Mouse (Mus musculus) heart, embryonic 14.5 days (tissue): ENCODE measurements at regions not wholly inside any gene's neighbourhood (a gene's known extent, or its start where the extent isn't known, plus 50 kb on each side); places are given as distances from the start of the nearest gene placed in this dataset.
"Not testable (repeated sequence)": the region's sequence is repeated elsewhere in the genome, so short reads cannot be mapped to it uniquely, and the experiment has no call there.

Source experiments
- ATAC-seq: fragments of 200-750 bp; cut with Nextera tagmentation; 2 replicates; pipeline ENCODE4 v1.8.0; 2017; ENCODE audit warnings: low read depth, moderate TSS enrichment; ENCODE audit not compliant: insufficient number of reproducible peaks, insufficient read depth, low FRiP score
- H3K27ac ChIP-seq, 2 experiments: fragments of 200-500 bp in 1 of 2; fragments of 300-500 bp in 1 of 2; sonication (generic) in 1 of 2; replicated peaks in 1 of 2; 2 replicates each; pipeline ENCODE4 v1.5.1; 2012 to 2014; ENCODE audit warnings: low read depth in 2 of 2, low read length in 2 of 2, control low read depth in 1 of 2, mild to moderate bottlenecking in 1 of 2, mixed read lengths in 1 of 2; ENCODE audit not compliant: control insufficient read depth in 1 of 2, insufficient read depth in 1 of 2
- H3K27me3 ChIP-seq: fragments of 300-500 bp; sonication (generic); 2 replicates; pipeline ENCODE4 v1.6.1; 2014; ENCODE audit warnings: mild to moderate bottlenecking, low read length, control low read depth; ENCODE audit not compliant: control insufficient read depth, insufficient read depth
- H3K36me3 ChIP-seq: fragments of 300-500 bp; sonication (generic); 2 replicates; pipeline ENCODE4 v1.6.1; 2014; ENCODE audit warnings: mild to moderate bottlenecking, control low read depth, low read length, mixed read lengths; ENCODE audit not compliant: control insufficient read depth, insufficient read depth
- H3K4me1 ChIP-seq, 2 experiments: fragments of 200-500 bp in 1 of 2; fragments of 300-500 bp in 1 of 2; sonication (generic) in 1 of 2; 2 replicates each; pipeline ENCODE4 v1.6.1; 2012 to 2014; ENCODE audit warnings: low read length in 2 of 2, control low read depth in 1 of 2, mixed read lengths in 1 of 2; ENCODE audit not compliant: control insufficient read depth in 2 of 2, insufficient read depth in 2 of 2
- H3K4me2 ChIP-seq: fragments of 300-500 bp; sonication (generic); 2 replicates; pipeline ENCODE4 v1.6.1; 2014; ENCODE audit warnings: mild to moderate bottlenecking, low read length
- H3K4me3 ChIP-seq, 2 experiments: fragments of 200-500 bp in 1 of 2; fragments of 300-500 bp in 1 of 2; sonication (generic) in 1 of 2; 2 replicates each; pipeline ENCODE4 v1.5.1; 2012 to 2014; ENCODE audit warnings: low read length in 2 of 2, mild to moderate bottlenecking in 2 of 2, control low read depth in 1 of 2, low read depth in 1 of 2, moderate library complexity in 1 of 2; ENCODE audit not compliant: control insufficient read depth in 1 of 2, insufficient read depth in 1 of 2
- H3K9ac ChIP-seq: fragments of 300-500 bp; sonication (generic); 2 replicates; pipeline ENCODE4 v1.6.1; 2014; ENCODE audit warnings: mild to moderate bottlenecking, low read length
- H3K9me3 ChIP-seq: fragments of 300-500 bp; sonication (generic); 2 replicates; pipeline ENCODE4 v1.6.1; 2016; ENCODE audit warnings: low read length, control low read depth; ENCODE audit not compliant: control insufficient read depth
- WGBS: fragments of 180-500 bp; shearing (Covaris S2); extraction: QIAGEN DNeasy Blood & Tissue Kit; methylation state at CpG from one replicate; pipeline ENCODE4 v1.1.7; 2014; 5-methylcytosine and 5-hydroxymethylcytosine counted together

DNA sequence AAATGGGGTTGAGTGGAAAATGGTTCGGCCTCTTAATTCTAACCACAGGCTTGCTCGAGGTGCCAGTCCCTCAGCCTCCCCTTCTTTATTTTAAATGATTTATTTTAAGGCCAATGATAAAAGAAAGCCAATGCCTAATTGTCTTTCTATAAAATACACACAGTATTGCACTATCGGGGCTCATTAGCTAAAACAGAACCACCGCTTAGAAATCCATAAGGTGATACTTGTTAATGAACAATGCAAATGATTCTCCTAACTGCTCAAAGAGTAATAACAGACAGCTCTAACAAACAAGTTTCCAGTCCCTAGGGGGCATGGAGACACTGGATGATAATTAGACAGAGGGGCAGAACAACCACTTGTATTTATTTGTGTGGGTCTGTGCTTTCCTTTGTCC lies 58.8 kb downstream of the Emx2 start:
- H3K9ac ChIP-seq = no peak overlapping the region
- H3K27ac ChIP-seq = no peak overlapping the region
- no peak overlapping the region for H3K4me3 ChIP-seq
- H3K4me2 ChIP-seq = no peak overlapping the region
- WGBS = 80% methylated on average over 4 of the region's 4 CpGs
- H3K36me3 ChIP-seq = no peaks in the 10 kb centered on the region
- H3K27me3 ChIP-seq = no peaks in the 10 kb centered on the region
- no peaks in the 10 kb centered on the region for H3K9me3 ChIP-seq
- H3K4me1 ChIP-seq = no peaks in the 10 kb centered on the region
- no peak for ATAC-seq

DNA sequence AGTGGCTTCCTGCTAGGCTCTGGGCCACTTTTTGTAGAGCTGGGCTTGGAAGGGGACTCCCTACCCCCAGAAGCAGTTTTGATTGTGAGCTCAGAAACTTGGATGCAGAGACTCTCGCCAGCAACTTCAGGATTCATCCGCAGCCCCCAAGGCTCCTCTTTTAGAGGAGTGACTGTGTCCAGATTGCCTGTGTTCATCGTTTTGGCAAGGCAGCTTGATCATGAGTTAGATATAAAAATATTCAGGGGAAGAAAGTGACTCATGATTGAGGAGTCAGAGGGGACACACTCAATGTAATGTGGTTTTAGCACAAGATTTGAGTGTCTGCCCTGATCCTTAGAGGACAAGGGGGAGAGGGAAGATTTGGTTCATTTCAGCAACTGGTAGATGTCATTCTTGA lies 61.0 kb downstream of the Emx2 start:
- no peaks in the 10 kb centered on the region for H3K4me1 ChIP-seq
- H3K4me3 ChIP-seq = no peak overlapping the region
- H3K9me3 ChIP-seq = no peaks in the 10 kb centered on the region
- no peaks in the 10 kb centered on the region for H3K36me3 ChIP-seq
- H3K9ac ChIP-seq = no peak overlapping the region
- H3K4me2 ChIP-seq = no peak overlapping the region
- ATAC-seq = no peak
- no peak overlapping the region for H3K27ac ChIP-seq
- no peaks in the 10 kb centered on the region for H3K27me3 ChIP-seq
- WGBS = 67% methylated on average over 3 of the region's 3 CpGs

DNA sequence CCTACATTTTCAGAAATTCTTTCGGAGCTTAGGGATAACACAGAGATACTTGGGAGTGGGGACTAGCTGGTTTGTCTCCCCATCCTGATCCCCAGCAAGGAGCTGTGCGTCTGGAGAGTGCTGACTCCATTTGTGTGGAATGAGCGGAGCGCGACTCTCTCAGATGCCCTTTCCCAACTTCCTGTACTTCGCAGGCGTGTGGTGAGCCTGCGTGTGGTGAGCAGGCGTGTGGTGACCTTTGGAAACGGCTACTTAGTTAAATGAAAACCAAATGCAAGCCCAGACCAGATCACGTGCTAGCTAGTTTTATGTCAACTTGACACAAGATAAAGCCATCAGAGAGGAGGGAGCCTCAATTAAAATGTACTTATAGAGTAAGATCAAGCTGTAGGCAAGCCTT lies 64.0 kb downstream of the Emx2 start:
- H3K4me3 ChIP-seq = no peak overlapping the region
- H3K4me2 ChIP-seq = no peak overlapping the region
- no peaks in the 10 kb centered on the region for H3K9me3 ChIP-seq
- no peak for ATAC-seq
- no peaks in the 10 kb centered on the region for H3K27me3 ChIP-seq
- WGBS = 79% methylated on average over 11 of the region's 11 CpGs
- H3K9ac ChIP-seq = no peak overlapping the region
- H3K36me3 ChIP-seq = no peaks in the 10 kb centered on the region
- H3K4me1 ChIP-seq = no peaks in the 10 kb centered on the region
- H3K27ac ChIP-seq = no peak overlapping the region

DNA sequence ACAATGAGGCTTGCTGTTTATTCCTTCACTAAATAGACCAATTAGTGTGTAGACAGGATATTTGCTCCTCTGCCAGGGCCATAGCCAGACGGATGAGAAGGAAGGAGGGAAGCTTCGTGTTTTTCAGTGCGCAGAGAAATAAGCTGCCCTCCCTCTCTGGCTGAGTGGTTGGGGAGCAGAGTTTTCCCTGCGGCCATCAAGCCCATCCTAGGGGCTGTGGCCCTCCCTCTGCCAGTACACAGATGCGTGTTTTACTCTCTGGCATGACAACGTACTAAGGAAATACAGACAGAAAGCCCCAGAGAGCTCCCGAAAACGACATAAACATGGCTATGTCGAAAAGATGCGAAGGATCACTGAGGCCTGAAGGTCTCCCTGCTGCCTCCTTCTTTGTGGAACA lies 65.2 kb downstream of the Emx2 start:
- H3K4me2 ChIP-seq = no peak overlapping the region
- no peaks in the 10 kb centered on the region for H3K4me1 ChIP-seq
- ATAC-seq = no peak
- no peaks in the 10 kb centered on the region for H3K27me3 ChIP-seq
- H3K36me3 ChIP-seq = no peaks in the 10 kb centered on the region
- H3K4me3 ChIP-seq = no peak overlapping the region
- 69% methylated on average over 10 of the region's 10 CpGs for WGBS
- H3K9ac ChIP-seq = no peak overlapping the region
- no peak overlapping the region for H3K27ac ChIP-seq
- no peaks in the 10 kb centered on the region for H3K9me3 ChIP-seq

DNA sequence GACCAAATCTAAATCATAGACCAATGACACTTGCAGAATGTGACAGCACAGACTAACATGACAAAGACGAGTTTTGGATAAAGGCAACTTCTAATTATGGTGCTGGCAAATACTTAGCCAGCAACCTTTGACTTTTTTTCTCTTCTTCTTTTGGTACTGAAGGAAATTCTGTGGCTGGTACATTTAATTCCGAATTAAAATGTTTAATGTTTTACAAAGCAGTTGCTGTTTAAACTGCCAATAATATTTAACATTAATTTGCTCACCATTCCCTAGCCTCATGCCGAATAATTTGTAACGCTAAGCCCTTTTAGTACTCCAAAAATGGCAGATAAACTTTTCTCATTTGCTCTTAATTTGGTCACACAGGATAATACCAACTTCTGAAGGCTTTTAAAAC lies 105.9 kb downstream of the Emx2 start:
- Histone ChIP-seq H3K27ac (no peak overlapping the region), H3K4me1 (no peaks in the 10 kb centered on the region), H3K4me3 (no peak overlapping the region), H3K36me3 (no peaks in the 10 kb centered on the region), H3K27me3 (no peaks in the 10 kb centered on the region), H3K9me3 (no peaks in the 10 kb centered on the region), H3K4me2 (no peak overlapping the region), H3K9ac (no peak overlapping the region)
- ATAC-seq = no peak
- WGBS = 62% methylated on average over 4 of the region's 4 CpGs

DNA sequence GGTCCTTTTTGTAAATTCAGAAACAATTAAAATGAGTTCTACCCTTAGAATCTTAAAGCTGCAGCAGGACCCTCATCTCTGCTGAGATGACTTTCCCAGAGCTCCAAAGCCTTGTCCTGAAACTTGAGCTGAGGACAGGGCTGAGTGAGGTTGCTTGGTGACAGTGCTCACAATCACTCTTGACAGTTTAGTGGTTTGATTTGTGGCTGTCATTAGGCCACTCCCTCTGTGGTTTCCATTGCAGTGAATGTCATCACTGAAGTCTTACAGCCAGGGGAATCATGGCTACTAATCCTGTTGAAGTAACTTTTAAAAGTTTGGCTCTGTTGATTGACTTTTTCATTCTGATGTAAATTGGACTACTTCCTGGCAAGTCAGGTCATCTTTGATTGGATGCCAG lies 110.7 kb downstream of the Emx2 start:
- Histone ChIP-seq H3K27me3 (no peaks in the 10 kb centered on the region), H3K9ac (no peak overlapping the region), H3K4me3 (no peak overlapping the region), H3K9me3 (no peaks in the 10 kb centered on the region), H3K36me3 (no peaks in the 10 kb centered on the region), H3K4me1 (no peaks in the 10 kb centered on the region), H3K27ac (no peak overlapping the region), H3K4me2 (no peak overlapping the region)
- ATAC-seq = no peak

DNA sequence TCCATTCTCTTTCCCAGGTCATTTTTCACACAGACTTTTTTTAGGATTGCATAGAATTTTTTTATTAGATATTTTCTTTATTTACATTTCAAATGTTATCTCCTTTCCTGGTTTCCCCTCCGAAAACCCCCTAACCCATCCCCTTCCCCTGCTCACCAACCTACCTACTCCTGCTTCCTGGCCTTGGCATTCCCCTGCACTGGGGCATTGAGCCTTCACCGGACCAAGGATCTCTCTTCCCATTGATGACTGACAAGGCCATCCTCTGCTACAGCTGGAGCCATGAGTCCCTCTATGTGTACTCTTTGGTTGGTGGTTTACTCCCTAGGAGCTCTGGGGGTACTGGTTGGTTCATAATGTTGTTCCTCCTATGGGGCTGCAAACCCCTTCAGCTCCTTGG lies 111.4 kb downstream of the Emx2 start:
- not testable (repeated sequence) for ATAC-seq, H3K36me3 ChIP-seq, H3K9me3 ChIP-seq, H3K27me3 ChIP-seq, H3K4me3 ChIP-seq, H3K4me1 ChIP-seq, H3K9ac ChIP-seq, H3K27ac ChIP-seq, H3K4me2 ChIP-seq
- 74% methylated on average over 2 of the region's 2 CpGs for WGBS

DNA sequence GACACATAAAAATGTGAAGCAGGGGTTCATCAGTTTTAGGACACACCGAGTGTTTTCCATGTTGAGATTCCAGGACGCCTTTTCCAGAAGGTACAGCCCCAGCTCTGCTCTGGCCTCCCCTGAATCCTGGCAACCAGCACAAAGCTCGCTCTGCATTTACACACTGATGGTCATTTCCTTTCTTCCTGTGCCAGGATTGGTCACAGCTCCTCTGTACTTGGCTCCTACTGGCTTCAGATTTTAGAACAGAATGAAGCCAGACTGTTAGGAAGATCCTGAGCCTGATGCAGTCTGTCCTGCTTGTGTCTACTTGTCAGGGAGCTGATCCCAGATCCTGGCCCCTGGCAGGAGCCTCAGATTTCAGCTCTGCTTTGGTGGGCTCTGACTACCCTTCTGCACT lies 116.2 kb downstream of the Emx2 start:
- no peak overlapping the region for H3K4me3 ChIP-seq

More for the DNA sequence above, 116.2 kb downstream of the Emx2 start:
- H3K36me3 ChIP-seq = no peaks in the 10 kb centered on the region
- ATAC-seq = no peak
- H3K27ac ChIP-seq = no peak overlapping the region
- H3K9me3 ChIP-seq = no peaks in the 10 kb centered on the region
- no peaks in the 10 kb centered on the region for H3K27me3 ChIP-seq
- WGBS = 55% methylated on average over 3 of the region's 3 CpGs
- no peaks in the 10 kb centered on the region for H3K4me1 ChIP-seq
- no peak overlapping the region for H3K4me2 ChIP-seq
- H3K9ac ChIP-seq = no peak overlapping the region
